Mouse (Mus musculus): ENCODE data around the gene Smg5. TPM values are rescaled to one million over a fixed set of nuclear protein-coding genes. Genes with fewer than 3 reads are reported as not detected.
"Not testable (repeated sequence)": the region's sequence is repeated elsewhere in the genome, so short reads cannot be mapped to it uniquely, and the experiment has no call there.

The Smg5 gene
- polyA plus RNA-seq, 1 experiment from 2014 or later, result 26.7 TPM

- not testable (repeated sequence) for H3K9me3 ChIP-seq (replicated peaks; ENCODE audit: low read length); H3K36me3 ChIP-seq (ENCODE audit: insufficient read depth, low read length); H3K4me1 ChIP-seq (replicated peaks; ENCODE audit: insufficient read depth, low read length); H3K4me3 ChIP-seq (replicated peaks; ENCODE audit: low read depth, low read length); H3K27me3 ChIP-seq (ENCODE audit: insufficient read depth, low read length)
- H3K4me2 ChIP-seq (ENCODE audit: low read length), result peak overlapping the region; percentile 39
- peak overlapping the region; percentile 64; the same call in 1 of the 2 replicates for H3K27ac ChIP-seq
- peak; percentile 74 for DNase-seq (ENCODE audit: low spot score)
- H3K9ac ChIP-seq (ENCODE audit: low read depth, low read length), result 0 out of 2 replicates have a peak overlapping the region, but pooled peaks have one; percentile 13
- 11% methylated on average over 19 of the region's 19 CpGs for WGBS
- peak; percentile 91 for ATAC-seq (replicated peaks; ENCODE audit: low FRiP score, low read depth)
Measured at GRCm38 (mm10) chr3:88375750-88376626, 39.9 kb downstream of the Smg5 start.

- Histone ChIP-seq H3K4me2 (ENCODE audit: low read length) (peak overlapping the region; percentile 39; the same call in 1 of the 2 replicates), H3K27ac (0 out of 2 replicates have a peak overlapping the region, but pooled peaks have one; percentile 64)
- H3K9ac ChIP-seq (ENCODE audit: low read depth, low read length); DNase-seq (ENCODE audit: low spot score); ATAC-seq (replicated peaks; ENCODE audit: low FRiP score, low read depth); H3K4me3 ChIP-seq (replicated peaks; ENCODE audit: low read depth, low read length); H3K27me3 ChIP-seq (ENCODE audit: insufficient read depth, low read length); H3K36me3 ChIP-seq (ENCODE audit: insufficient read depth, low read length); H3K9me3 ChIP-seq (replicated peaks; ENCODE audit: low read length); H3K4me1 ChIP-seq (replicated peaks; ENCODE audit: insufficient read depth, low read length): not testable (repeated sequence)
- WGBS, result 16% methylated on average over 5 of the region's 7 CpGs
Measured at GRCm38 (mm10) chr3:88376644-88377043, 40.6 kb downstream of the Smg5 start.

- H3K4me1 ChIP-seq (replicated peaks; ENCODE audit: insufficient read depth, low read length); ATAC-seq (replicated peaks; ENCODE audit: low FRiP score, low read depth); DNase-seq (ENCODE audit: low spot score); H3K27ac ChIP-seq; H3K27me3 ChIP-seq (ENCODE audit: insufficient read depth, low read length); H3K4me2 ChIP-seq (ENCODE audit: low read length); H3K9ac ChIP-seq (ENCODE audit: low read depth, low read length); H3K4me3 ChIP-seq (replicated peaks; ENCODE audit: low read depth, low read length); H3K36me3 ChIP-seq (ENCODE audit: insufficient read depth, low read length); H3K9me3 ChIP-seq (replicated peaks; ENCODE audit: low read length): not testable (repeated sequence)
- 76% methylated on average over 5 of the region's 5 CpGs for WGBS
Measured at GRCm38 (mm10) chr3:88378599-88378998, 42.5 kb downstream of the Smg5 start, which contains the start of gene Bglap2. Gene Bglap2 (minus strand): TSS chr3:88378699.

- H3K4me1 ChIP-seq (replicated peaks; ENCODE audit: insufficient read depth, low read length); H3K27me3 ChIP-seq (ENCODE audit: insufficient read depth, low read length); H3K4me3 ChIP-seq (replicated peaks; ENCODE audit: low read depth, low read length); H3K9me3 ChIP-seq (replicated peaks; ENCODE audit: low read length); H3K9ac ChIP-seq (ENCODE audit: low read depth, low read length); H3K36me3 ChIP-seq (ENCODE audit: insufficient read depth, low read length); H3K27ac ChIP-seq: not testable (repeated sequence)
- ATAC-seq (replicated peaks; ENCODE audit: low FRiP score, low read depth) (peak; percentile 85), DNase-seq (ENCODE audit: low spot score) (peak; percentile 57)
- peak overlapping the region; percentile 45 for H3K4me2 ChIP-seq (ENCODE audit: low read length)
- WGBS, result 10% methylated on average over 18 of the region's 22 CpGs
Measured at GRCm38 (mm10) chr3:88381389-88382315, 45.6 kb downstream of the Smg5 start.

GRCm38 (mm10) chr3:88382383-88382782 is 46.3 kb downstream of the Smg5 start:
- DNase-seq (ENCODE audit: low spot score); H3K36me3 ChIP-seq (ENCODE audit: insufficient read depth, low read length); H3K27ac ChIP-seq; H3K9me3 ChIP-seq (replicated peaks; ENCODE audit: low read length); H3K9ac ChIP-seq (ENCODE audit: low read depth, low read length); H3K4me3 ChIP-seq (replicated peaks; ENCODE audit: low read depth, low read length); ATAC-seq (replicated peaks; ENCODE audit: low FRiP score, low read depth); H3K27me3 ChIP-seq (ENCODE audit: insufficient read depth, low read length); H3K4me2 ChIP-seq (ENCODE audit: low read length); H3K4me1 ChIP-seq (replicated peaks; ENCODE audit: insufficient read depth, low read length): not testable (repeated sequence)
- WGBS, result 0% methylated on average over 1 of the region's 7 CpGs

- no peak within 1 kb of the TSS for H3K27ac ChIP-seq
- DNase-seq (ENCODE audit: low spot score) (no peak), ATAC-seq (replicated peaks; ENCODE audit: low FRiP score, low read depth) (no peak)
- TF ChIP-seq CTCF (IDR thresholded peaks at IDR 0.05; ENCODE audit: low read depth), result no peak
- H3K36me3 ChIP-seq (ENCODE audit: insufficient read depth, low read length), result no peaks in the 10 kb centered on the region
- H3K4me1 ChIP-seq (replicated peaks; ENCODE audit: insufficient read depth, low read length), result no peaks in the 10 kb centered on the region
- no peak within 1 kb of the TSS for H3K4me2 ChIP-seq (ENCODE audit: low read length)
- 71% methylated on average over 5 of the region's 5 CpGs for WGBS
- no peak within 1 kb of the TSS for H3K9ac ChIP-seq (ENCODE audit: low read depth, low read length)
- H3K27me3 ChIP-seq (ENCODE audit: insufficient read depth, low read length), result no peaks in the 10 kb centered on the region
- H3K4me3 ChIP-seq (replicated peaks; ENCODE audit: low read depth, low read length), result no peak within 1 kb of the TSS
- no peaks in the 10 kb centered on the region for H3K9me3 ChIP-seq (replicated peaks; ENCODE audit: low read length)
Measured at GRCm38 (mm10) chr3:88384364-88384763, 48.3 kb downstream of the Smg5 start, which contains the start of gene Bglap. Gene Bglap (minus strand): TSS chr3:88384464.

Measured in kidney, postnatal 0 days (tissue).